Mouse (Mus musculus) CH12.LX (cell line): ENCODE data around the gene Frmd4a. TPM values are rescaled to one million over a fixed set of nuclear protein-coding genes. Genes with fewer than 3 reads are reported as not detected.

Experiments used
- DNase-seq: peaks from one replicate; pipeline ENCODE4 v3.0.0-alpha.2; 2013; ENCODE audit errors: extremely low read depth
- H3K27ac ChIP-seq: 2 replicates; pipeline ENCODE4 v1.5.1; 2012; ENCODE audit warnings: low read depth, mild to moderate bottlenecking, control low read depth, moderate library complexity; ENCODE audit not compliant: insufficient read depth
- H3K27me3 ChIP-seq: replicated peaks from 2 replicates; pipeline ENCODE3; 2012; ENCODE audit warnings: inconsistent platforms
- H3K36me3 ChIP-seq, 2 experiments: replicated peaks in 1 of 2; 2 replicates each; pipeline versions ENCODE3 to v1.6.1; 2012; ENCODE audit warnings: inconsistent platforms in 1 of 2, low read length in 1 of 2, mild to moderate bottlenecking in 1 of 2, mixed read lengths in 1 of 2, moderate library complexity in 1 of 2; ENCODE audit not compliant: control insufficient read depth in 1 of 2, insufficient read depth in 1 of 2
- H3K4me1 ChIP-seq, 2 experiments: 2 replicates each; pipeline ENCODE4 v1.6.1; 2012; ENCODE audit warnings: inconsistent platforms in 1 of 2, moderate library complexity in 1 of 2; ENCODE audit not compliant: insufficient read depth in 2 of 2, control insufficient read depth in 1 of 2
- H3K4me2 ChIP-seq: 2 replicates; pipeline ENCODE4 v1.6.1; 2012; ENCODE audit warnings: low read depth, mild to moderate bottlenecking, control low read depth; ENCODE audit not compliant: poor library complexity, insufficient read depth, severe bottlenecking
- H3K4me3 ChIP-seq, 3 experiments: fragments of 150-350 bp in 1 of 3; sonication (generic) in 1 of 3; replicated peaks in 1 of 3; 2 replicates each; pipeline versions ENCODE3 to v1.5.1; 2011 to 2012; ENCODE audit warnings: low read depth in 2 of 3, low read length in 2 of 3, mild to moderate bottlenecking in 2 of 3, moderate library complexity in 2 of 3, control low read depth in 1 of 3, improper control_type of control experiment in 1 of 3, inconsistent platforms in 1 of 3, mixed read lengths in 1 of 3; ENCODE audit not compliant: poor library complexity in 1 of 3
- H3K79me2 ChIP-seq: replicated peaks from 2 replicates; pipeline ENCODE4 v1.6.1; 2012; ENCODE audit warnings: mild to moderate bottlenecking, moderate library complexity; ENCODE audit not compliant: control insufficient read depth, poor library complexity, insufficient read depth, severe bottlenecking; ENCODE audit errors: extremely low read depth
- H3K9ac ChIP-seq: 2 replicates; pipeline ENCODE4 v1.6.1; 2012; ENCODE audit warnings: low read depth, mild to moderate bottlenecking, control low read depth, moderate library complexity; ENCODE audit not compliant: insufficient read depth
- H3K9me3 ChIP-seq: replicated peaks from 2 replicates; pipeline ENCODE3; 2012; ENCODE audit warnings: low read length, inconsistent platforms, mixed read lengths
- BHLHE40 ChIP-seq: IDR thresholded peaks from 2 replicates; pipeline ENCODE4 v1.6.1; 2011; ENCODE audit warnings: mild to moderate bottlenecking, low read depth, low read length, improper control_type of control experiment
- CHD2 ChIP-seq: IDR thresholded peaks from 2 replicates; pipeline ENCODE4 v1.6.1; 2011; ENCODE audit warnings: low read length, improper control_type of control experiment
- E2F4 ChIP-seq: IDR thresholded peaks from 2 replicates; pipeline ENCODE4 v1.6.1; 2011; ENCODE audit warnings: low read depth, low read length, improper control_type of control experiment; ENCODE audit not compliant: insufficient replicate concordance
- ELF1 ChIP-seq: IDR thresholded peaks from 2 replicates; pipeline ENCODE4 v1.6.1; 2014; ENCODE audit warnings: low read depth, mild to moderate bottlenecking, inconsistent platforms, low read length, improper control_type of control experiment
- EP300 ChIP-seq: IDR thresholded peaks from 2 replicates; pipeline ENCODE4 v1.6.1; 2011; ENCODE audit warnings: low read length, improper control_type of control experiment
- ETS1 ChIP-seq: conservative IDR thresholded peaks from 2 replicates; pipeline ENCODE4 v1.6.1; 2012; ENCODE audit warnings: low read depth, mild to moderate bottlenecking, inconsistent platforms, low read length, improper control_type of control experiment, moderate library complexity
- IRF4 ChIP-seq: IDR thresholded peaks from 2 replicates; pipeline ENCODE4 v1.6.1; 2014; ENCODE audit warnings: low read depth, mild to moderate bottlenecking, inconsistent platforms, low read length, improper control_type of control experiment
- JUN ChIP-seq: IDR thresholded peaks from 2 replicates; pipeline ENCODE4 v1.6.1; 2011; ENCODE audit warnings: low read depth, mild to moderate bottlenecking, low read length, improper control_type of control experiment, moderate library complexity; ENCODE audit not compliant: insufficient read depth
- JUND ChIP-seq: conservative IDR thresholded peaks from 2 replicates; pipeline ENCODE4 v1.6.1; 2011; ENCODE audit warnings: low read depth, low read length, improper control_type of control experiment
- KAT2A ChIP-seq: IDR thresholded peaks from 2 replicates; pipeline ENCODE4 v1.6.1; 2012; ENCODE audit warnings: low read length, improper control_type of control experiment, inconsistent platforms; ENCODE audit not compliant: insufficient replicate concordance
- MAFK ChIP-seq: IDR thresholded peaks from 2 replicates; pipeline ENCODE4 v1.6.1; 2011; ENCODE audit warnings: low read length, improper control_type of control experiment; ENCODE audit not compliant: insufficient replicate concordance
- MAZ ChIP-seq: IDR thresholded peaks from 2 replicates; pipeline ENCODE4 v1.6.1; 2012; ENCODE audit warnings: low read depth, mild to moderate bottlenecking, inconsistent platforms, low read length, improper control_type of control experiment, moderate library complexity
- MXI1 ChIP-seq: IDR thresholded peaks from 2 replicates; pipeline ENCODE4 v1.6.1; 2011; ENCODE audit warnings: mild to moderate bottlenecking, low read depth, low read length, improper control_type of control experiment
- MYC ChIP-seq: IDR thresholded peaks from 2 replicates; pipeline ENCODE4 v1.6.1; 2011; ENCODE audit warnings: low read depth, mild to moderate bottlenecking, improper control_type of control experiment, low read length
- POLR2A ChIP-seq: IDR thresholded peaks from 2 replicates; pipeline ENCODE4 v1.6.1; 2011; ENCODE audit warnings: low read depth, mild to moderate bottlenecking, improper control_type of control experiment, low read length
- POLR2AphosphoS2 ChIP-seq: IDR thresholded peaks from 2 replicates; pipeline ENCODE4 v1.6.1; 2011; ENCODE audit warnings: low read depth, low read length, improper control_type of control experiment
- SIN3A ChIP-seq: IDR thresholded peaks from 2 replicates; pipeline ENCODE4 v1.6.1; 2012; ENCODE audit warnings: low read length, improper control_type of control experiment, inconsistent platforms
- SMC3 ChIP-seq: IDR thresholded peaks from 2 replicates; pipeline ENCODE4 v1.6.1; 2011; ENCODE audit warnings: low read depth, low read length, improper control_type of control experiment
- TBP ChIP-seq: conservative IDR thresholded peaks from 2 replicates; pipeline ENCODE4 v1.6.1; 2011; ENCODE audit warnings: low read depth, low read length, improper control_type of control experiment
- TCF12 ChIP-seq: IDR thresholded peaks from 2 replicates; pipeline ENCODE4 v1.6.1; 2014; ENCODE audit warnings: low read depth, mild to moderate bottlenecking, inconsistent platforms, low read length, improper control_type of control experiment
- UBTF ChIP-seq: IDR thresholded peaks from 2 replicates; pipeline ENCODE4 v1.6.1; 2012; ENCODE audit warnings: low read depth, mild to moderate bottlenecking, inconsistent platforms, low read length, improper control_type of control experiment, moderate library complexity
- ZKSCAN1 ChIP-seq: IDR thresholded peaks from 2 replicates; pipeline ENCODE4 v1.6.1; 2012; ENCODE audit warnings: low read depth, inconsistent platforms, low read length, improper control_type of control experiment, borderline replicate concordance
- ZNF384 ChIP-seq: IDR thresholded peaks from 2 replicates; pipeline ENCODE4 v1.6.1; 2012; ENCODE audit warnings: low read depth, low read length, improper control_type of control experiment, inconsistent platforms
- dilution Hi-C: fragments of 300-500 bp; cut with MboI; formaldehyde crosslinking; loops from 2 replicates; pipeline ENCODE4 v1.14.3; 2020; ENCODE audit warnings: low sequenced_read_pairs; ENCODE audit not compliant: extremely low pct_unique_long_range_greater_than_20kb, extremely low pct_ligation_motif_present
- in situ Hi-C: fragments of 300-500 bp; cut with MboI; formaldehyde crosslinking; loops from 3 replicates; pipeline ENCODE4 v1.14.3; 2019; ENCODE audit warnings: low sequenced_read_pairs, low pct_ligation_motif_present, low pct_unique_long_range_greater_than_20kb, mixed read lengths
- polyA plus RNA-seq: library from polyadenylated mRNA; unstranded; fragments of >175 nt; gene quantifications from 2 replicates; pipeline ENCODE4 v1.2.1, GENCODE M21; 2012; ENCODE audit warnings: low read depth; ENCODE audit not compliant: insufficient read length
- total RNA-seq, 2 experiments: library from RNA; depleted of rRNA; stranded (reverse); fragments of 300-350 nt in 1 of 2; fragments of >200 nt in 1 of 2; gene quantifications; 2 replicates each; pipeline ENCODE4 v1.2.3; 2012 to 2014

Frmd4a gene
- total and polyA plus RNA-seq, 3 experiments = 0.13 to 2.0 (median 0.32) TPM

GRCm38 (mm10) chr2:4342005-4342404, 324.5 kb downstream of the Frmd4a start:
- no peak for TF ChIP-seq ETS1
- no peak for TF ChIP-seq POLR2AphosphoS2
- no peak for TF ChIP-seq IRF4
- no peak for TF ChIP-seq JUND
- no peak for TF ChIP-seq ZNF384
- TF ChIP-seq E2F4 = no peak
- TF ChIP-seq BHLHE40 = no peak
- no peak for TF ChIP-seq SIN3A
- no peak for TF ChIP-seq EP300
- Histone ChIP-seq H3K4me1 (peaks cover 0 to 10% of the 10 kb centered on the region in 2 experiments; a peak in 2 of 4 replicates), H3K36me3 (no peaks in the 10 kb centered on the region), H3K27me3 (no peaks in the 10 kb centered on the region), H3K9ac (no peak overlapping the region), H3K4me2 (no peak overlapping the region), H3K4me3 (no peak overlapping the region), H3K9me3 (no peaks in the 10 kb centered on the region), H3K79me2 (no peaks in the 10 kb centered on the region), H3K27ac (no peak overlapping the region)
- dilution Hi-C loops = no loop called here
- DNase-seq = no peak
- in situ Hi-C loops = no loop called here

- Histone ChIP-seq H3K27me3 (no peaks in the 10 kb centered on the region), H3K4me2 (no peak overlapping the region), H3K27ac (no peak overlapping the region), H3K4me1 (peaks cover 0 to 10% of the 10 kb centered on the region in 2 experiments; a peak in 2 of 4 replicates), H3K79me2 (no peaks in the 10 kb centered on the region), H3K4me3 (no peak overlapping the region), H3K36me3 (no peaks in the 10 kb centered on the region), H3K9ac (no peak overlapping the region), H3K9me3 (no peaks in the 10 kb centered on the region)
- dilution Hi-C loops (no loop called here), in situ Hi-C loops (no loop called here)
- TF ChIP-seq KAT2A (no peak), JUN (no peak), EP300 (no peak), JUND (no peak), CHD2 (no peak), MXI1 (no peak), E2F4 (no peak), ZKSCAN1 (no peak), MAZ (no peak), SMC3 (no peak), MYC (no peak), UBTF (no peak), POLR2AphosphoS2 (no peak), POLR2A (no peak), MAFK (no peak), TBP (no peak), ELF1 (no peak), TCF12 (no peak), SIN3A (no peak)
- no peak for DNase-seq
Observed at GRCm38 (mm10) chr2:4344411-4344810, 326.9 kb downstream of the Frmd4a start.
